Mouse (Mus musculus) cerebellum, adult 2 months (tissue): Measurements from ENCODE around the gene Tmco4.

Experiments used
- CTCF ChIP-seq: fragments of 200-500 bp; IDR thresholded peaks from 2 replicates; pipeline ENCODE4 v1.5.1; 2011; ENCODE audit warnings: low read depth, mild to moderate bottlenecking, control low read depth, low read length, moderate library complexity, borderline replicate concordance; ENCODE audit not compliant: insufficient read depth
- POLR2A ChIP-seq: fragments of 200-500 bp; IDR thresholded peaks from 2 replicates; pipeline ENCODE4 v1.6.1; 2011; ENCODE audit warnings: low read length, control low read depth, borderline replicate concordance; ENCODE audit not compliant: insufficient read depth

DNA sequence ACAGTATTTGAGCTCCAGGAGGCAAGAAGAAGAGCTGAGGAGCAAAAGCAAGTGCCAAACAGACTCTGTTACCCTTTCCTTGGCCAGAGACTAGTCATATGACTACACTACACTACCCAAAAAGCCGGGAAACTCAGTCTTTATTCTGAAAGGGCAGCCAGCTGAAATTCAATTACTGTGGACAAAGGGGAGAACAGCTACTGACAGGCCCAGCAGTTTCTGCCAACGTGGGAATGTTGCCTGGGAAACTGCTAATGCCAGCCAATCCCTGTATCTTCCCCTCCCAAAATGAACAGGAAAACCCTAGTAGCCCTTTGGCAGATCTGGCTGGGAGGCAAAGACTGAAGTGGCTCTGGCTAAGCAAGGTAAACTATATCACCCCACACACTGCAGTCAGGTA is 51.7 kb downstream of the Tmco4 start:
- no peak for TF ChIP-seq CTCF
- TF ChIP-seq POLR2A, result no peak
